Mouse (Mus musculus) midbrain, postnatal 0 days (tissue): Measurements from ENCODE around the gene Fads1. TPM values are rescaled to one million over a fixed set of nuclear protein-coding genes. Genes with fewer than 3 reads are reported as not detected.

Experiments used
- ATAC-seq: fragments of 200-750 bp; cut with Nextera tagmentation; 2 replicates; pipeline ENCODE4 v1.8.0; 2017; ENCODE audit warnings: moderate number of reproducible peaks, mild to moderate bottlenecking, moderate TSS enrichment, moderate library complexity; ENCODE audit not compliant: low FRiP score
- DNase-seq: peaks from one replicate; pipeline ENCODE4 v3.0.0-alpha.2; 2015; ENCODE audit warnings: low spot score
- H3K27ac ChIP-seq: fragments of 300-500 bp; sonication (generic); 2 replicates; pipeline ENCODE4 v1.5.1; 2014; ENCODE audit warnings: low read depth, mild to moderate bottlenecking, low read length, mixed read lengths
- H3K27me3 ChIP-seq: fragments of 300-500 bp; sonication (generic); 2 replicates; pipeline ENCODE4 v1.6.1; 2014; ENCODE audit warnings: low read length, control low read depth, mixed read lengths; ENCODE audit not compliant: insufficient read depth
- H3K36me3 ChIP-seq: fragments of 300-500 bp; sonication (generic); 2 replicates; pipeline ENCODE4 v1.6.1; 2014; ENCODE audit warnings: low read length, control low read depth, mixed read lengths; ENCODE audit not compliant: insufficient read depth
- H3K4me1 ChIP-seq: fragments of 300-500 bp; sonication (generic); 2 replicates; pipeline ENCODE4 v1.6.1; 2014; ENCODE audit warnings: mild to moderate bottlenecking, control low read depth, antibody characterized with exemption, low read length, mixed read lengths; ENCODE audit not compliant: insufficient read depth
- H3K4me2 ChIP-seq: fragments of 300-500 bp; sonication (generic); 2 replicates; pipeline ENCODE4 v1.6.1; 2014; ENCODE audit warnings: low read depth, mild to moderate bottlenecking, low read length, mixed read lengths; ENCODE audit not compliant: poor library complexity, severe bottlenecking
- H3K4me3 ChIP-seq: fragments of 300-500 bp; sonication (generic); 2 replicates; pipeline ENCODE4 v1.5.1; 2014; ENCODE audit warnings: low read depth, mild to moderate bottlenecking, low read length, moderate library complexity
- H3K9ac ChIP-seq: fragments of 300-500 bp; sonication (generic); replicated peaks from 2 replicates; pipeline ENCODE4 v1.6.1; 2014; ENCODE audit warnings: mild to moderate bottlenecking, low read length, moderate library complexity, mixed read lengths; ENCODE audit not compliant: poor library complexity, severe bottlenecking
- H3K9me3 ChIP-seq: fragments of 300-500 bp; sonication (generic); 2 replicates; pipeline ENCODE4 v1.6.1; 2016; ENCODE audit warnings: low read length, control low read depth
- CTCF ChIP-seq: IDR thresholded peaks from 2 replicates; pipeline ENCODE4 v1.5.1; 2016; ENCODE audit warnings: antibody characterized with exemption, mild to moderate bottlenecking
- WGBS: fragments of 180-500 bp; shearing (Covaris S2); extraction: QIAGEN DNeasy Blood & Tissue Kit; methylation state at CpG from one replicate; pipeline ENCODE4 v1.1.7; 2014; 5-methylcytosine and 5-hydroxymethylcytosine counted together
- polyA plus RNA-seq: library from polyadenylated mRNA; unstranded; fragments of >200 nt; fragmentation: Nextera tagmentation; extraction: Ambion mirVana; gene quantifications from 2 replicates; pipeline ENCODE4 v1.2.1, GENCODE M21; 2015
- total RNA-seq: library from RNA; depleted of rRNA; stranded (reverse); fragments of >200 nt; gene quantifications from 2 replicates; pipeline ENCODE4 v1.2.3, GENCODE M21; 2014

Fads1 gene
- total and polyA plus RNA-seq, 2 experiments from 2014 or later, result 153 to 184 TPM

GRCm38 (mm10) chr19:10171846-10172245 is 10.8 kb upstream of the Fads1 start:
- Histone ChIP-seq H3K36me3 (no peaks in the 10 kb centered on the region), H3K9ac (no peak overlapping the region), H3K9me3 (no peaks in the 10 kb centered on the region), H3K4me3 (no peak overlapping the region), H3K4me1 (no peaks in the 10 kb centered on the region), H3K27me3 (no peaks in the 10 kb centered on the region), H3K27ac (no peak overlapping the region), H3K4me2 (no peak overlapping the region)
- no peak for TF ChIP-seq CTCF
- DNase-seq (no peak), ATAC-seq (no peak)

- WGBS, result 92% methylated on average over 5 of the region's 5 CpGs
- H3K4me3 ChIP-seq, result no peak overlapping the region
- no peak overlapping the region for H3K4me2 ChIP-seq
- no peaks in the 10 kb centered on the region for H3K4me1 ChIP-seq
- no peak for ATAC-seq
- no peak for DNase-seq
- no peak overlapping the region for H3K9ac ChIP-seq
- H3K36me3 ChIP-seq, result no peaks in the 10 kb centered on the region
- TF ChIP-seq CTCF, result no peak
- no peak overlapping the region for H3K27ac ChIP-seq
- H3K27me3 ChIP-seq, result no peaks in the 10 kb centered on the region
- H3K9me3 ChIP-seq, result no peaks in the 10 kb centered on the region
These were observed 9.5 kb upstream of the Fads1 start for GRCm38 (mm10) chr19:10173116-10173718.

- WGBS, result 87% methylated on average over 7 of the region's 7 CpGs
- Histone ChIP-seq H3K36me3 (no peaks in the 10 kb centered on the region), H3K27me3 (no peaks in the 10 kb centered on the region), H3K9me3 (no peaks in the 10 kb centered on the region), H3K9ac (no peak overlapping the region), H3K4me1 (no peaks in the 10 kb centered on the region), H3K4me2 (no peak overlapping the region), H3K4me3 (no peak overlapping the region), H3K27ac (no peak overlapping the region)
- TF ChIP-seq CTCF, result no peak
- no peak for DNase-seq
- no peak for ATAC-seq
These were observed 8.7 kb upstream of the Fads1 start for GRCm38 (mm10) chr19:10173844-10174539.

- no peak overlapping the region for H3K4me3 ChIP-seq
- no peak overlapping the region for H3K27ac ChIP-seq
- H3K9me3 ChIP-seq, result no peaks in the 10 kb centered on the region
- no peak overlapping the region for H3K4me2 ChIP-seq
- no peaks in the 10 kb centered on the region for H3K36me3 ChIP-seq
- no peak overlapping the region for H3K9ac ChIP-seq
- no peaks in the 10 kb centered on the region for H3K4me1 ChIP-seq
- no peak for TF ChIP-seq CTCF
- DNase-seq (no peak), ATAC-seq (no peak)
- 77% methylated on average over 4 of the region's 4 CpGs for WGBS
- no peaks in the 10 kb centered on the region for H3K27me3 ChIP-seq
These were observed 7.7 kb upstream of the Fads1 start for GRCm38 (mm10) chr19:10174956-10175355.

GRCm38 (mm10) chr19:10176477-10176876 is 6.2 kb upstream of the Fads1 start:
- Histone ChIP-seq H3K9ac (no peak overlapping the region), H3K4me2 (no peak overlapping the region), H3K27me3 (no peaks in the 10 kb centered on the region), H3K4me1 (no peaks in the 10 kb centered on the region), H3K9me3 (no peaks in the 10 kb centered on the region), H3K27ac (no peak overlapping the region), H3K4me3 (no peak overlapping the region), H3K36me3 (no peaks in the 10 kb centered on the region)
- DNase-seq (no peak), ATAC-seq (no peak)
- no peak for TF ChIP-seq CTCF
- WGBS, result 43% methylated on average over 1 of the region's 1 CpGs

- no peaks in the 10 kb centered on the region for H3K9me3 ChIP-seq
- H3K4me1 ChIP-seq, result no peaks in the 10 kb centered on the region
- no peak overlapping the region for H3K9ac ChIP-seq
- DNase-seq, result no peak
- no peak for ATAC-seq
- H3K36me3 ChIP-seq, result no peaks in the 10 kb centered on the region
- H3K27ac ChIP-seq, result no peak overlapping the region
- TF ChIP-seq CTCF, result no peak
- WGBS, result 71% methylated on average over 7 of the region's 7 CpGs
- no peaks in the 10 kb centered on the region for H3K27me3 ChIP-seq
- no peak overlapping the region for H3K4me3 ChIP-seq
- no peak overlapping the region for H3K4me2 ChIP-seq
These were observed 5.7 kb upstream of the Fads1 start for GRCm38 (mm10) chr19:10176941-10177372.
